Mouse (Mus musculus) hindbrain, embryonic 12.5 days (tissue): ENCODE measurements around the gene Mgat4e. TPM values are rescaled to one million over a fixed set of nuclear protein-coding genes. Genes with fewer than 3 reads are reported as not detected.
"Not testable (repeated sequence)": the region's sequence is repeated elsewhere in the genome, so short reads cannot be mapped to it uniquely, and the experiment has no call there.

Source experiments
- ATAC-seq: fragments of 200-750 bp; cut with Nextera tagmentation; 2 replicates; pipeline ENCODE4 v1.8.0; 2017; ENCODE audit warnings: moderate TSS enrichment; ENCODE audit not compliant: low FRiP score
- H3K27ac ChIP-seq: fragments of 300-500 bp; sonication (generic); 2 replicates; pipeline ENCODE4 v1.5.1; 2016; ENCODE audit warnings: mild to moderate bottlenecking
- H3K27me3 ChIP-seq: fragments of 300-500 bp; sonication (generic); 2 replicates; pipeline ENCODE4 v1.6.1; 2016; ENCODE audit warnings: mild to moderate bottlenecking
- H3K36me3 ChIP-seq: fragments of 300-500 bp; sonication (generic); 2 replicates; pipeline ENCODE4 v1.6.1; 2016; ENCODE audit warnings: mild to moderate bottlenecking
- H3K4me1 ChIP-seq: fragments of 300-500 bp; sonication (generic); 2 replicates; pipeline ENCODE4 v1.6.1; 2016
- H3K4me2 ChIP-seq: fragments of 300-500 bp; sonication (generic); replicated peaks from 2 replicates; pipeline ENCODE4 v1.6.1; 2016; ENCODE audit warnings: mild to moderate bottlenecking
- H3K4me3 ChIP-seq: fragments of 300-500 bp; sonication (generic); 2 replicates; pipeline ENCODE4 v1.5.1; 2016; ENCODE audit warnings: mild to moderate bottlenecking
- H3K9ac ChIP-seq: fragments of 300-500 bp; sonication (generic); 2 replicates; pipeline ENCODE4 v1.6.1; 2016; ENCODE audit warnings: mild to moderate bottlenecking, moderate library complexity
- H3K9me3 ChIP-seq: fragments of 300-500 bp; sonication (generic); replicated peaks from 2 replicates; pipeline ENCODE4 v1.6.1; 2016; ENCODE audit warnings: mild to moderate bottlenecking
- WGBS: fragments of 180-500 bp; shearing (Covaris S2); methylation state at CpG from one replicate; pipeline ENCODE4 v1.1.7; 2016; 5-methylcytosine and 5-hydroxymethylcytosine counted together
- polyA plus RNA-seq: library from polyadenylated mRNA; unstranded; fragments of >200 nt; fragmentation: Nextera tagmentation; extraction: Ambion mirVana; gene quantifications from 2 replicates; pipeline ENCODE4 v1.2.1, GENCODE M21; 2016

Mgat4e gene
- polyA plus RNA-seq, 1 experiment from 2014 or later: not detected

- no peak overlapping the region for H3K4me2 ChIP-seq
- WGBS: 82% methylated on average over 8 of the region's 8 CpGs
- H3K27ac ChIP-seq: no peak overlapping the region
- peaks cover under 1% of the 10 kb centered on the region; the same call in 1 of the 2 replicates for H3K27me3 ChIP-seq
- H3K9me3 ChIP-seq: no peaks in the 10 kb centered on the region
- ATAC-seq: no peak
- H3K9ac ChIP-seq: no peak overlapping the region
- 0 out of 2 replicates have a peak, but pooled peaks cover 5% of the 10 kb centered on the region for H3K4me1 ChIP-seq
- no peak overlapping the region for H3K4me3 ChIP-seq
- H3K36me3 ChIP-seq: no peaks in the 10 kb centered on the region
Observed at GRCm38 (mm10) chr1:134520001-134520721, 29.3 kb downstream of the Mgat4e start.

GRCm38 (mm10) chr1:134519201-134519600 is 30.3 kb downstream of the Mgat4e start:
- peaks cover 10% of the 10 kb centered on the region for H3K27me3 ChIP-seq
- H3K4me2 ChIP-seq, H3K27ac ChIP-seq, ATAC-seq, H3K9ac ChIP-seq, H3K4me3 ChIP-seq, H3K36me3 ChIP-seq, H3K9me3 ChIP-seq, H3K4me1 ChIP-seq: not testable (repeated sequence)
- WGBS: 93% methylated on average over 5 of the region's 5 CpGs

GRCm38 (mm10) chr1:134518677-134519076 is 30.8 kb downstream of the Mgat4e start:
- WGBS: 15% methylated on average over 7 of the region's 7 CpGs
- Histone ChIP-seq H3K27ac (no peak overlapping the region), H3K27me3 (peaks cover 16% of the 10 kb centered on the region), H3K4me2 (no peak overlapping the region), H3K9ac (no peak overlapping the region), H3K9me3 (no peaks in the 10 kb centered on the region), H3K4me3 (no peak overlapping the region), H3K36me3 (no peaks in the 10 kb centered on the region), H3K4me1 (0 out of 2 replicates have a peak, but pooled peaks cover 5% of the 10 kb centered on the region)
- ATAC-seq: 0 out of 2 replicates have a peak, but pooled peaks have one; percentile 46

DNA sequence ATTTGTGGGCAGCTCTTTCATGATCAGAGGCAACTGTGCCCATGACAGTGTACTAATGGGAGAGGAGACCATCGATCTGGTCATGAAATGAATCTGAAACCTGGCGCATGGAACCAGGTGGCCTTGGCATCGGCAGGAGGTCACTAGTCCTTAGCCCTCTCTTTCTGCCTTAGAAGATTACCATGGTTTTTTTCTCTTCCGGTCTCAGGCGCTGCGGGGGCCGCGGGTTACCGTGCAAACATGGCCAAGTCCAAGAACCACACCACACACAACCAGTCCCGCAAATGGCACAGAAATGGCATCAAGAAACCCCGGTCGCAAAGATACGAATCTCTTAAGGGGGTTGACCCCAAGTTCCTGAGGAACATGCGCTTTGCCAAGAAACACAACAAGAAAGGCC is 31.6 kb downstream of the Mgat4e start:
- WGBS: 94% methylated on average over 14 of the region's 14 CpGs
- not testable (repeated sequence) for H3K9me3 ChIP-seq, H3K36me3 ChIP-seq, H3K4me2 ChIP-seq, H3K4me3 ChIP-seq, ATAC-seq, H3K9ac ChIP-seq, H3K27ac ChIP-seq
- peaks cover 24% of the 10 kb centered on the region for H3K27me3 ChIP-seq
- H3K4me1 ChIP-seq: peaks cover 12% of the 10 kb centered on the region

DNA sequence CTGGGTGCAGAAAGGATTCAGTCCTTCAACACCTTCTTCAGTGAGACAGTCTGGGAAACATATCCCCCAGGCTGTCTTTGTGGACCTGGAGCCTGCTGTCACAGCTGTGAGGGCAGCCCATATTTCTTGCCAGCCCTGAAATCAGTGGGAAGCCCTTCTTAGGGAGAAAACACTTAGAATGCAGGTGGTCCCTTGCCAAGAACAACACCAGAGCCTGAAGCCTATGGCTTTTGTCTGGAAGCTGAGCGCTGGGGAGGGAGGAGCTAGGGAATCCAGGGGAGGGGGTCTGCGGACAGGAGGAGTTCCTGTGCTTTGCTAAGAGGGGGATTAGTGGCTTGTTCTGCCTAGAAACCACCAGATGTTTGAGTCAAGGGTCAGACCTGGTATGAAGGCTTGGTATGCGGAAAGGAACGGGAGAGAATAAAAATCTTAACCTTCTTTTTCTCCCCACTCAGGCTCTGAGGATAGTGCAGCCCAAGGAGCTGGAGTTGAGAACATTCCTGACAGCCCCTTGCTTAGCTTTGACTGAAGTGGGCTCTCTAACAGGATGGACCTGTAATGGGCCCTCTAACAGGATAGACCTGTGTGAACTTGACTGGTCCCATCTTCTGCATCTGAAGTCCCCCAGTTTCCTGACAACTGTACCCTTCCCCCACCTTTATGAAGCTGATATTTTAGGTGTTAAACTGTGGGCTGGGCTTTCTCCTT is 32.8 kb downstream of the Mgat4e start:
- H3K4me2 ChIP-seq: no peak overlapping the region

GRCm38 (mm10) chr1:134515891-134516290 is 33.6 kb downstream of the Mgat4e start:
- Histone ChIP-seq H3K4me1 (peaks cover 15% of the 10 kb centered on the region), H3K36me3 (no peaks in the 10 kb centered on the region), H3K4me3 (no peak overlapping the region), H3K27ac (peak overlapping the region; percentile 48; the same call in 1 of the 2 replicates), H3K4me2 (no peak overlapping the region), H3K9me3 (no peaks in the 10 kb centered on the region), H3K9ac (no peak overlapping the region), H3K27me3 (peaks cover 31% of the 10 kb centered on the region)
- no peak for ATAC-seq
- 82% methylated on average over 2 of the region's 2 CpGs for WGBS

More for the DNA sequence above, 32.8 kb downstream of the Mgat4e start:
- no peaks in the 10 kb centered on the region for H3K36me3 ChIP-seq
- H3K9ac ChIP-seq: no peak overlapping the region
- no peaks in the 10 kb centered on the region for H3K9me3 ChIP-seq
- peak overlapping the region; percentile 48; the same call in 1 of the 2 replicates for H3K27ac ChIP-seq
- no peak overlapping the region for H3K4me3 ChIP-seq
- peaks cover 31% of the 10 kb centered on the region for H3K27me3 ChIP-seq
- ATAC-seq: no peak
- H3K4me1 ChIP-seq: peaks cover 15% of the 10 kb centered on the region
- WGBS: 24% methylated on average over 4 of the region's 4 CpGs

- Histone ChIP-seq H3K36me3 (no peaks in the 10 kb centered on the region), H3K9me3 (no peaks in the 10 kb centered on the region), H3K27me3 (peaks cover 31% of the 10 kb centered on the region), H3K4me3 (peak overlapping the region; percentile 37; the same call in 1 of the 2 replicates), H3K9ac (no peak overlapping the region; the same call in 1 of the 2 replicates), H3K4me2 (peak overlapping the region; percentile 73), H3K27ac (no peak overlapping the region), H3K4me1 (peaks cover 15% of the 10 kb centered on the region)
- ATAC-seq: no peak
- WGBS: 46% methylated on average over 16 of the region's 16 CpGs
Observed at GRCm38 (mm10) chr1:134513876-134514590, 35.4 kb downstream of the Mgat4e start.

DNA sequence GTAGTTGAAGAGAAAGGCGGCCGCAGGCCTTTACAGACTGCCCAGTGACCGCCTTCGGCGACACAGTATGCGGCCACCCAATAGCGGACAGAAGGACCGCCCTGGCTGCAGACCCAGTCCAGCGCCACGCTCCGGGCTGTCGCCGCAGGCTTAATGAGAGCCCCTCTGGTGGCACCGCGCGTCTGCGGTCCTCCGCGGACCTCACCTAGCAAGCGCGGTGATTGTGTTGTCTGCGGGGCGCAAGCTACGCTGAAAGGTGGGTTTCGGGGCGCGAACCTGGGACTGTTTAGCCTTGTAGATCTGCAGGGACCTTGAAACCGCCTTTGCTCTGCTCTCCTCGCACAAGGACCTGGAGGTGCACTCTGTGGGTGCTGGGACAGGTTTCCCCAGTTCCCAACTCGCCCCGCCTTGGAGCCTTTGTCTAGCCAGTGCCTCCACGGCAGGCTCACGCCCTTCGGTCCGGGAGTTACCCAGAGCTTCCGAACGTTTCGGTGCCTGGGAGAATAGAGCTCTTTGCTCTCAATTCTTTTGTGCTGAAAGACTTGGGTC is 36.1 kb downstream of the Mgat4e start:
- Histone ChIP-seq H3K27ac (no peak overlapping the region), H3K4me3 (peak overlapping the region; percentile 37), H3K36me3 (peaks cover 1% of the 10 kb centered on the region), H3K9ac (peak overlapping the region; percentile 58), H3K9me3 (no peaks in the 10 kb centered on the region), H3K4me2 (peak overlapping the region; percentile 73), H3K4me1 (peaks cover 15% of the 10 kb centered on the region), H3K27me3 (peaks cover 31% of the 10 kb centered on the region)
- ATAC-seq: no peak; the same call in 1 of the 2 replicates
- 2% methylated on average over 37 of the region's 38 CpGs for WGBS

- H3K4me1 ChIP-seq: peaks cover 15% of the 10 kb centered on the region
- ATAC-seq: no peak
- no peak overlapping the region for H3K4me2 ChIP-seq
Observed at GRCm38 (mm10) chr1:134512584-134512983, 36.9 kb downstream of the Mgat4e start.

DNA sequence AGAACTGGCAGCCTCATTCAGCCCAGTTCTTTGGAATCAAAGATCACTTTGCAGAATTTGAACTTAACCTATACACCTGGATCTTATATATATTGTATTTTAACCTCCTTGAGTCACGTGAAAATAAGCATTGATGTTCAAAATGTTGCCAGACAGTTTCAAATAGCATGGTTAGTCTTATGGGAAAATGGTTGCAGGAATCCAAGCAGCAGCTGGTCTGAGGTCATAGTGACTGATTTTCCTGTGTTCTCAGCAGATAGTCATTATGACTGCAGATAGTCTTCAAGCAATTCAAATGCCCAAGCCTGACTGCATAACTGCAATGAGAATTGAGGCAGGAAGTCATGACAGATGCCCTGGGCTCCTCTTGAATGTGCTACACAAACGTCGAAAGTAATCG is 37.3 kb downstream of the Mgat4e start:
- Histone ChIP-seq H3K4me3 (no peak overlapping the region), H3K36me3 (peaks cover 13% of the 10 kb centered on the region), H3K27ac (no peak overlapping the region), H3K9ac (no peak overlapping the region), H3K27me3 (peaks cover 31% of the 10 kb centered on the region), H3K4me1 (peaks cover 15% of the 10 kb centered on the region), H3K9me3 (no peaks in the 10 kb centered on the region), H3K4me2 (no peak overlapping the region)
- no peak for ATAC-seq
- 65% methylated on average over 4 of the region's 4 CpGs for WGBS

More at GRCm38 (mm10) chr1:134512584-134512983, 36.9 kb downstream of the Mgat4e start:
- peaks cover 9% of the 10 kb centered on the region for H3K36me3 ChIP-seq
- H3K9ac ChIP-seq: no peak overlapping the region
- no peak overlapping the region for H3K4me3 ChIP-seq
- no peak overlapping the region for H3K27ac ChIP-seq
- WGBS: 58% methylated on average over 6 of the region's 6 CpGs
- peaks cover 31% of the 10 kb centered on the region for H3K27me3 ChIP-seq
- H3K9me3 ChIP-seq: no peaks in the 10 kb centered on the region

DNA sequence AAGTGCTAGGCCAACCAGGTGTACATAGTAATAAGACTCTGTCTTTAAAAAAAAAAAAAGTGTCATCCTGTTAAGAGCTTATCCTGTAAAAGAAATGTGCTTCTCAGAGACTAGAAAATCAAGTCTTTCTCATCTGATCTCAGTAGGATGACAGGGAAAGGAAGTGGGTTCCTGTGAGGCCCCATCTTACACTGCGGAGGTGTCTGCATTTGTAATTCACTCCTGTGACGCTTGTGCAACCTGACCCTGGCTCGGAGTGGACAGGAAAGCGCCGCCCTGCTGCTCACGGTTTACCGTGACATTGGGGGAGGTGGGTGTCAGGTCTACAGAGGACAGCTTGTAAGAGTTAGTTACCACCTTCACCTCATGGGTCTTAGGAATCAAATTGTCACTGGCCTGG is 39.5 kb downstream of the Mgat4e start:
- Histone ChIP-seq H3K9ac (no peak overlapping the region), H3K27me3 (peaks cover 29% of the 10 kb centered on the region), H3K9me3 (no peaks in the 10 kb centered on the region), H3K4me3 (no peak overlapping the region), H3K27ac (no peak overlapping the region), H3K4me1 (peaks cover 10% of the 10 kb centered on the region), H3K4me2 (no peak overlapping the region), H3K36me3 (peaks cover 28% of the 10 kb centered on the region)
- no peak for ATAC-seq
- WGBS: 62% methylated on average over 7 of the region's 7 CpGs

GRCm38 (mm10) chr1:134506201-134506600 is 43.3 kb downstream of the Mgat4e start:
- no peak for ATAC-seq
- H3K4me3 ChIP-seq: no peak overlapping the region
- WGBS: 97% methylated on average over 8 of the region's 8 CpGs
- no peak overlapping the region for H3K27ac ChIP-seq
- H3K4me2 ChIP-seq: no peak overlapping the region
- no peaks in the 10 kb centered on the region for H3K9me3 ChIP-seq
- H3K27me3 ChIP-seq: no peaks in the 10 kb centered on the region
- H3K9ac ChIP-seq: no peak overlapping the region
- H3K36me3 ChIP-seq: peaks cover 41% of the 10 kb centered on the region
- H3K4me1 ChIP-seq: no peaks in the 10 kb centered on the region
